Comparison of ENCODE assay signal across 13 mouse cellular contexts in genomic region chr4:137800324-137800723, GRCm38 (mm10). TPM values are rescaled to one million over a fixed set of nuclear protein-coding genes. Genes with fewer than 3 reads are reported as not detected.
DNase-seq lines count a peak whose midpoint lies in the region; ATAC-seq and TF ChIP-seq lines count a peak whose summit lies in the region.
"Had no signal": no experiment of that assay in that cellular context is flagged by ENCODE, and none has a peak within 500 bp of the region (broad histone marks: within the 10 kb centered on the region; RNA-seq: fewer than 3 reads in every experiment).

No protein-coding gene starts in this region.

- no peak overlapping the region for H3K4me2 ChIP-seq in hindbrain, embryonic 13.5 days
- H3K4me2 ChIP-seq in heart, embryonic 11.5 days: no peak overlapping the region
- H3K4me2 ChIP-seq in intestine, postnatal 0 days (replicated peaks; ENCODE audit: low read depth): no peak overlapping the region
- H3K4me2 ChIP-seq: liver, embryonic 13.5 days had no signal

- H3K27me3 ChIP-seq in hindbrain, embryonic 10.5 days (ENCODE audit: insufficient read depth, poor library complexity, severe bottlenecking): peaks cover 45% of the 10 kb centered on the region
- H3K27me3 ChIP-seq in hindbrain, embryonic 13.5 days: peaks cover 32% of the 10 kb centered on the region
- no peaks in the 10 kb centered on the region for H3K27me3 ChIP-seq in ES-Bruce4 (ENCODE audit: control insufficient read depth, insufficient read depth, low read length, poor library complexity, severe bottlenecking)
- peaks cover 18% of the 10 kb centered on the region for H3K27me3 ChIP-seq in heart, embryonic 11.5 days (ENCODE audit: control insufficient read depth, insufficient read depth, low read length)
- peaks cover 21% of the 10 kb centered on the region for H3K27me3 ChIP-seq in intestine, postnatal 0 days (replicated peaks; ENCODE audit: control insufficient read depth, insufficient read depth, low read length)

- WGBS in hindbrain, embryonic 10.5 days: 15% methylated on average over 11 of the region's 11 CpGs
- 24% methylated on average over 11 of the region's 11 CpGs for WGBS in hindbrain, embryonic 13.5 days
- 26% methylated on average over 11 of the region's 11 CpGs for WGBS in heart, embryonic 11.5 days (ENCODE audit: insufficient replicate concordance)
- 46% methylated on average over 11 of the region's 11 CpGs for WGBS in intestine, postnatal 0 days

- no peak for TF ChIP-seq POLR2A in ES-Bruce4 (IDR thresholded peaks at IDR 0.05; ENCODE audit: insufficient read depth, low read length)

- peaks cover 34% of the 10 kb centered on the region for H3K4me1 ChIP-seq in hindbrain, embryonic 10.5 days (replicated peaks)
- H3K4me1 ChIP-seq in hindbrain, embryonic 13.5 days (replicated peaks): peaks cover 26% of the 10 kb centered on the region
- peaks cover 3% of the 10 kb centered on the region for H3K4me1 ChIP-seq in ES-Bruce4 (ENCODE audit: control insufficient read depth, insufficient read depth, low read length)
- H3K4me1 ChIP-seq in heart, embryonic 11.5 days (ENCODE audit: control insufficient read depth, insufficient read depth, low read length): peaks cover 17% of the 10 kb centered on the region
- H3K4me1 ChIP-seq in intestine, postnatal 0 days (replicated peaks; ENCODE audit: control insufficient read depth, insufficient read depth, low read length): no peaks in the 10 kb centered on the region

- H3K36me3 ChIP-seq in hindbrain, embryonic 10.5 days: no peaks in the 10 kb centered on the region
- no peaks in the 10 kb centered on the region for H3K36me3 ChIP-seq in hindbrain, embryonic 13.5 days
- H3K36me3 ChIP-seq in ES-Bruce4 (ENCODE audit: control insufficient read depth, insufficient read depth, low read length, poor library complexity, severe bottlenecking): no peaks in the 10 kb centered on the region
- no peaks in the 10 kb centered on the region for H3K36me3 ChIP-seq in heart, embryonic 11.5 days (ENCODE audit: control insufficient read depth, insufficient read depth, low read length)
- H3K36me3 ChIP-seq in intestine, postnatal 0 days (ENCODE audit: control insufficient read depth, insufficient read depth): no peaks in the 10 kb centered on the region
- H3K36me3 ChIP-seq: liver, embryonic 13.5 days had no signal

- DNase-seq in hindbrain, embryonic 10.5 days (ENCODE audit: low spot score): peak; percentile 35
- DNase-seq in adrenal gland, postnatal 14 days: peak; percentile 84
- no peak for DNase-seq in urinary bladder, postnatal 25 days (ENCODE audit: low spot score)
- no peak for DNase-seq in urinary bladder, postnatal 36 days (ENCODE audit: low spot score in 2 of 2)
- DNase-seq: cerebellum, adult 8-10 months; gastrocnemius, postnatal 25 days; liver, embryonic 13.5 days; spleen, adult 18-20 months had no signal

- 0 out of 2 replicates have a peak, but pooled peaks cover 2% of the 10 kb centered on the region for H3K9me3 ChIP-seq in hindbrain, embryonic 10.5 days
- H3K9me3 ChIP-seq in hindbrain, embryonic 13.5 days: no peaks in the 10 kb centered on the region
- no peaks in the 10 kb centered on the region for H3K9me3 ChIP-seq in ES-Bruce4 (replicated peaks; ENCODE audit: control insufficient read depth, insufficient read depth, low read length, poor library complexity, severe bottlenecking)
- no peaks in the 10 kb centered on the region for H3K9me3 ChIP-seq in heart, embryonic 11.5 days (replicated peaks; ENCODE audit: control insufficient read depth, low read length)
- H3K9me3 ChIP-seq in intestine, postnatal 0 days (ENCODE audit: control insufficient read depth): 0 out of 2 replicates have a peak, but pooled peaks cover 2% of the 10 kb centered on the region

- no peak for TF ChIP-seq CTCF in ES-Bruce4 (IDR thresholded peaks at IDR 0.05; ENCODE audit: low read depth, low read length)
- TF ChIP-seq CTCF in intestine, postnatal 0 days (IDR thresholded peaks at IDR 0.05; ENCODE audit: low read depth): no peak

- ATAC-seq in hindbrain, embryonic 13.5 days (ENCODE audit: low FRiP score): no peak
- ATAC-seq in heart, embryonic 11.5 days (replicated peaks; ENCODE audit: insufficient number of reproducible peaks, low FRiP score, low TSS enrichment): no peak
- ATAC-seq in intestine, postnatal 0 days: no peak
- ATAC-seq: hindbrain, postnatal 0 days had no signal

- H3K9ac ChIP-seq in hindbrain, embryonic 13.5 days: no peak overlapping the region
- 0 out of 2 replicates have a peak overlapping the region, but pooled peaks have one; percentile 2 for H3K9ac ChIP-seq in ES-Bruce4 (ENCODE audit: low read depth, poor library complexity, severe bottlenecking)
- H3K9ac ChIP-seq in heart, embryonic 11.5 days (ENCODE audit: low read depth, low read length): 0 out of 2 replicates have a peak overlapping the region, but pooled peaks have one; percentile 2
- H3K9ac ChIP-seq in intestine, postnatal 0 days (ENCODE audit: low read depth, low read length): no peak overlapping the region
- H3K9ac ChIP-seq: liver, embryonic 13.5 days had no signal

- H3K4me3 ChIP-seq in hindbrain, embryonic 10.5 days: no peak overlapping the region
- no peak overlapping the region for H3K4me3 ChIP-seq in hindbrain, embryonic 13.5 days
- peak overlapping the region; percentile 1; the same call in 1 of the 2 replicates for H3K4me3 ChIP-seq in ES-Bruce4 (ENCODE audit: low read depth, low read length)
- no peak overlapping the region for H3K4me3 ChIP-seq in heart, embryonic 11.5 days (ENCODE audit: low read depth, low read length)
- no peak overlapping the region for H3K4me3 ChIP-seq in intestine, postnatal 0 days (ENCODE audit: low read depth, low read length)
- H3K4me3 ChIP-seq: liver, embryonic 13.5 days had no signal

- peak overlapping the region; percentile 81 for H3K27ac ChIP-seq in hindbrain, embryonic 10.5 days
- no peak overlapping the region for H3K27ac ChIP-seq in hindbrain, embryonic 13.5 days
- H3K27ac ChIP-seq in ES-Bruce4 (ENCODE audit: insufficient read depth, low read length): peak overlapping the region; percentile 24
- H3K27ac ChIP-seq in heart, embryonic 11.5 days (ENCODE audit: low read depth, low read length): no peak overlapping the region
- no peak overlapping the region for H3K27ac ChIP-seq in intestine, postnatal 0 days (ENCODE audit: low read depth, low read length)
- H3K27ac ChIP-seq: hindbrain, postnatal 0 days; liver, embryonic 13.5 days had no signal

- peak; percentile 61 for TF ChIP-seq EP300 in ES-Bruce4 (IDR thresholded peaks at IDR 0.05; ENCODE audit: insufficient read depth, low read depth, low read length)

RNA-seq across cellular contexts. Expression of gene Alpl, which starts 4.1 kb away (rescaled TPM):
- polyA plus RNA-seq in hindbrain, embryonic 10.5 days (2016; fragmentation: Nextera tagmentation; extraction: Ambion mirVana): 23.4 and 26.1 TPM in 2 replicates
- polyA plus RNA-seq in hindbrain, embryonic 13.5 days (2015; fragmentation: Nextera tagmentation; extraction: Ambion mirVana): 6.9 and 10.2 TPM in 2 replicates
- 133 and 158 TPM in 2 replicates for polyA plus RNA-seq in ES-Bruce4 (2011; ENCODE audit: insufficient read depth, insufficient read length, low read depth, missing spikeins)
- total RNA-seq in adrenal gland, postnatal 14 days (2021): 16.5 and 19.0 TPM in 2 replicates
- 0.86 and 1.2 TPM in 2 replicates for polyA plus RNA-seq in heart, embryonic 11.5 days (2014; fragmentation: Nextera tagmentation; extraction: Ambion mirVana)
- 0.72 and 0.73 TPM in 2 replicates for polyA plus RNA-seq in intestine, postnatal 0 days (2015; fragmentation: Nextera tagmentation; extraction: Ambion mirVana)

Comparison
In these comparisons a context has a peak if more than half of its experiments do, and no peak if none do; other contexts are left out.
1. H3K27ac ChIP-seq: peak in hindbrain, embryonic 10.5 days (single experiment) and ES-Bruce4 (single experiment); none in hindbrain, embryonic 13.5 days (single experiment), heart, embryonic 11.5 days (single experiment) and intestine, postnatal 0 days (single experiment).
2. DNase-seq: peak in hindbrain, embryonic 10.5 days (single experiment) and adrenal gland, postnatal 14 days (single experiment); none in urinary bladder, postnatal 25 days (single experiment) and urinary bladder, postnatal 36 days (0 of 2).
3. H3K9ac ChIP-seq: peak in ES-Bruce4 (single experiment) and heart, embryonic 11.5 days (single experiment); none in hindbrain, embryonic 13.5 days (single experiment) and intestine, postnatal 0 days (single experiment).